Mouse (Mus musculus): ENCODE data around the gene Aamp. TPM values are rescaled to one million over a fixed set of nuclear protein-coding genes. Genes with fewer than 3 reads are reported as not detected.
A peak's percentile ranks its signal among the peaks of the same experiment; 100 is the strongest.

Aamp gene
- total and polyA plus RNA-seq, 3 experiments, result 108 to 172 (median 163) TPM

- Histone ChIP-seq H3K9ac (ENCODE audit: insufficient read depth, low read depth) (peak overlapping the region; percentile 61), H3K4me1 (ENCODE audit: control insufficient read depth in 1 of 2, insufficient read depth in 2 of 2) (peaks cover 14 to 67% of the 10 kb centered on the region in 2 experiments), H3K79me2 (replicated peaks; ENCODE audit: control insufficient read depth, extremely low read depth, insufficient read depth, poor library complexity, severe bottlenecking) (peaks cover 19% of the 10 kb centered on the region), H3K4me2 (ENCODE audit: insufficient read depth, low read depth, poor library complexity, severe bottlenecking) (peak overlapping the region; percentile 91), H3K27me3 (replicated peaks) (no peaks in the 10 kb centered on the region), H3K27ac (ENCODE audit: insufficient read depth, low read depth) (peak overlapping the region; percentile 39; the same call in 1 of the 2 replicates), H3K4me3 (replicated peaks in 1 of 3; ENCODE audit: low read depth in 2 of 3, low read length in 2 of 3, poor library complexity in 1 of 3) (peak overlapping the region; percentile 75 to 91 (median 79)), H3K36me3 (replicated peaks in 1 of 2; ENCODE audit: control insufficient read depth in 1 of 2, insufficient read depth in 1 of 2, low read length in 1 of 2) (peaks cover 0 to 19% of the 10 kb centered on the region in 2 experiments), H3K9me3 (replicated peaks; ENCODE audit: low read length) (peaks cover 2% of the 10 kb centered on the region)
- no peak for DNase-seq (ENCODE audit: extremely low read depth)
- dilution Hi-C loops (cut with MboI; ENCODE audit: extremely low pct_ligation_motif_present, extremely low pct_unique_long_range_greater_than_20kb, low sequenced_read_pairs), result no loop called here
- in situ Hi-C loops (cut with MboI; ENCODE audit: low pct_ligation_motif_present, low pct_unique_long_range_greater_than_20kb, low sequenced_read_pairs), result no loop called here
- TF ChIP-seq SIN3A (IDR thresholded peaks at IDR 0.05; ENCODE audit: low read length) (peak; percentile 36; the same call in 1 of the 2 replicates), ZNF384 (IDR thresholded peaks at IDR 0.05; ENCODE audit: low read depth, low read length) (peak; percentile 30; the same call in 1 of the 2 replicates), MXI1 (IDR thresholded peaks at IDR 0.05; ENCODE audit: low read depth, low read length) (0 out of 2 replicates have a peak, but pooled peaks have one; percentile 1), PAX5 (IDR thresholded peaks at IDR 0.05; ENCODE audit: low read length) (no peak)
These were observed 19.8 kb upstream of the Aamp start for GRCm38 (mm10) chr1:74304339-74304790.

GRCm38 (mm10) chr1:74303509-74304338 lies 19.2 kb upstream of the Aamp start:
- peak overlapping the region; percentile 75 to 91 (median 79) for H3K4me3 ChIP-seq (replicated peaks in 1 of 3; ENCODE audit: low read depth in 2 of 3, low read length in 2 of 3, poor library complexity in 1 of 3)
- peak; percentile 52 for DNase-seq (ENCODE audit: extremely low read depth)
- H3K9ac ChIP-seq (ENCODE audit: insufficient read depth, low read depth), result peak overlapping the region; percentile 61
- dilution Hi-C loops (cut with MboI; ENCODE audit: extremely low pct_ligation_motif_present, extremely low pct_unique_long_range_greater_than_20kb, low sequenced_read_pairs), result no loop called here
- H3K4me2 ChIP-seq (ENCODE audit: insufficient read depth, low read depth, poor library complexity, severe bottlenecking), result peak overlapping the region; percentile 91
- peaks cover 0 to 26% of the 10 kb centered on the region in 2 experiments for H3K36me3 ChIP-seq (replicated peaks in 1 of 2; ENCODE audit: control insufficient read depth in 1 of 2, insufficient read depth in 1 of 2, low read length in 1 of 2)
- H3K27ac ChIP-seq (ENCODE audit: insufficient read depth, low read depth), result peak overlapping the region; percentile 39
- no peaks in the 10 kb centered on the region for H3K27me3 ChIP-seq (replicated peaks)
- H3K4me1 ChIP-seq (ENCODE audit: control insufficient read depth in 1 of 2, insufficient read depth in 2 of 2), result peaks cover 14 to 67% of the 10 kb centered on the region in 2 experiments
- in situ Hi-C loops (cut with MboI; ENCODE audit: low pct_ligation_motif_present, low pct_unique_long_range_greater_than_20kb, low sequenced_read_pairs), result no loop called here
- peaks cover 2% of the 10 kb centered on the region for H3K9me3 ChIP-seq (replicated peaks; ENCODE audit: low read length)
- H3K79me2 ChIP-seq (replicated peaks; ENCODE audit: control insufficient read depth, extremely low read depth, insufficient read depth, poor library complexity, severe bottlenecking), result peaks cover 24% of the 10 kb centered on the region
- TF ChIP-seq CHD1 (IDR thresholded peaks at IDR 0.05; ENCODE audit: low read depth, low read length) (0 out of 2 replicates have a peak, but pooled peaks have one; percentile 74), SIN3A (IDR thresholded peaks at IDR 0.05; ENCODE audit: low read length) (peak; percentile 38), ELF1 (IDR thresholded peaks at IDR 0.05; ENCODE audit: low read depth, low read length) (peak; percentile 44), NRF1 (IDR thresholded peaks at IDR 0.05; ENCODE audit: low read depth, low read length) (no peak), TCF12 (IDR thresholded peaks at IDR 0.05; ENCODE audit: low read depth, low read length) (no peak; the same call in 1 of the 2 replicates), CTCF (conservative IDR thresholded peaks at IDR 0.05 in 1 of 2, IDR thresholded peaks at IDR 0.05 in 1 of 2; ENCODE audit: low read depth in 2 of 2, low read length in 2 of 2) (0 out of 4 replicates have a peak, but pooled peaks of 1 of the 2 experiments have one; percentile 1), EP300 (IDR thresholded peaks at IDR 0.05; ENCODE audit: low read length) (no peak), IRF4 (IDR thresholded peaks at IDR 0.05; ENCODE audit: low read depth, low read length) (no peak), ZMIZ1 (IDR thresholded peaks at IDR 0.05; ENCODE audit: low read depth, low read length) (peak; percentile 66; the same call in 1 of the 2 replicates), MXI1 (IDR thresholded peaks at IDR 0.05; ENCODE audit: low read depth, low read length) (peak; percentile 54; the same call in 1 of the 2 replicates), BHLHE40 (IDR thresholded peaks at IDR 0.05; ENCODE audit: low read depth, low read length) (peak; percentile 50), NELFE (IDR thresholded peaks at IDR 0.05; ENCODE audit: low read depth, low read length) (0 out of 2 replicates have a peak, but pooled peaks have one; percentile 21), MAX (IDR thresholded peaks at IDR 0.05; ENCODE audit: low read length) (peak; percentile 81), POLR2A (IDR thresholded peaks at IDR 0.05; ENCODE audit: low read depth, low read length) (peak; percentile 63; the same call in 1 of the 2 replicates), UBTF (IDR thresholded peaks at IDR 0.05; ENCODE audit: low read depth, low read length) (peak; percentile 69; the same call in 1 of the 2 replicates)

Data from CH12.LX (cell line).